Mouse (Mus musculus): Measurements from ENCODE around the gene 2210418O10Rik. TPM values are rescaled to one million over a fixed set of nuclear protein-coding genes. Genes with fewer than 3 reads are reported as not detected.
"Not testable (repeated sequence)": the region's sequence is repeated elsewhere in the genome, so short reads cannot be mapped to it uniquely, and the experiment has no call there.

Gene 2210418O10Rik
- 10 to 100 TPM in 19 of 26 experiments, 1 to 10 TPM in 7; 5.7 to 47.0 (median 13.9) TPM for total RNA-seq (2018; cell fraction: chromatin; rRNA removed)
- 1 to 10 TPM in 24 of 26 experiments, under 1 TPM in 1, not detected in 1; 0.95 to 7.3 (median 3.1) TPM for total RNA-seq (2018; cell fraction: cytosol; rRNA removed)
- total RNA-seq (2018; cell fraction: nucleus; rRNA removed) = 10 to 100 TPM in 9 of 26 experiments, 1 to 10 TPM in 15, under 1 TPM in 1, not detected in 1; 0.74 to 34.3 (median 7.2) TPM
- polyA plus RNA-seq (2018) = 0.07 to 6.9 TPM in 2 of 3 replicates, not detected in the other

DNA sequence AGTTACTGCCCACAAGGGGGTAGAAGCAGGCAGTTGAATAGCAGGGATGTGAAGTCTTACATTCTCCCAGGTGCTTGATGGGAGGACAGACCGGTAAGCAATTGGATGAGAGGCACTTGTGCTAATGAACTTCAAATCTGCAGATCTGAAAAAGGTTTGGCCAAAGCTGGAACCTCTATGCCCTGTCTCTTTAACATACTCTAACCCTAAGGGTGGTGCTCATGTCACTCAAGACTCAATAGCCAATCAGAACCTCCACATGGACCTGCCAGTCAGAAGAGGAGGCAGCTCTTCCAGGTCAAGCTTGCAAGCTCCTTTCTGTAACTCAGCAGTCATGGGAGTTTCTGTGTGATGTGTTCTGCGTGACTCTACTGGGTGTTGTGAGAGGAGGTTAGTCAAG, at the start of gene 2210418O10Rik:
Gene 2210418O10Rik, plus strand, starts transcription at position 301 of the 400 bp plus-strand sequence.
- H3K4me3 ChIP-seq (ENCODE audit: inconsistent target); H3K27ac ChIP-seq; H3K79me2 ChIP-seq (ENCODE audit: inconsistent target); H3K36me3 ChIP-seq (ENCODE audit: inconsistent target): not testable (repeated sequence)
- no CpG with 5 or more reads among the region's 2 CpGs for WGBS (ENCODE audit: missing documents)

GRCm38 (mm10) chr2:176248519-176248918, 22.1 kb downstream of the 2210418O10Rik start:
- not testable (repeated sequence) for H3K27ac ChIP-seq; H3K36me3 ChIP-seq (ENCODE audit: inconsistent target); H3K79me2 ChIP-seq (ENCODE audit: inconsistent target); H3K4me3 ChIP-seq (ENCODE audit: inconsistent target)
- no CpG with 5 or more reads among the region's 1 CpGs for WGBS (ENCODE audit: missing documents)

Other genes with a start within 250 kb of the 2210418O10Rik start
- 0.87 to 6.0 TPM (median 1.7 TPM) in 3 replicates for gene Gm2004, start 76.7 kb upstream of the 2210418O10Rik start, polyA plus RNA-seq (2018)
- gene Gm11009, start 92.9 kb downstream of the 2210418O10Rik start, polyA plus RNA-seq (2018) = not detected in 3 replicates
- 1.1 to 1.9 TPM in 2 of 3 replicates, not detected in the other for gene Gm14435, start 197.0 kb downstream of the 2210418O10Rik start, polyA plus RNA-seq (2018)

Measured in macrophage (primary cell).